Mouse (Mus musculus) bone marrow macrophage, adult 2 months (primary cell): Measurements from ENCODE around the gene Ripk4. TPM values are rescaled to one million over a fixed set of nuclear protein-coding genes. Genes with fewer than 3 reads are reported as not detected.

ENCODE experiments used
- H3K27ac ChIP-seq: 2 replicates; pipeline ENCODE4 v1.5.1; 2012; ENCODE audit warnings: low read depth, low read length; ENCODE audit not compliant: insufficient read depth
- H3K4me1 ChIP-seq: 2 replicates; pipeline ENCODE4 v1.6.1; 2012; ENCODE audit warnings: low read length; ENCODE audit not compliant: control insufficient read depth, insufficient read depth
- H3K4me3 ChIP-seq: 2 replicates; pipeline ENCODE4 v1.5.1; 2012; ENCODE audit warnings: mild to moderate bottlenecking, low read length, moderate library complexity; ENCODE audit not compliant: insufficient read depth
- CTCF ChIP-seq: IDR thresholded peaks from 2 replicates; pipeline ENCODE4 v1.5.1; 2012; ENCODE audit warnings: low read depth, mild to moderate bottlenecking, low read length, moderate library complexity
- POLR2A ChIP-seq: IDR thresholded peaks from 2 replicates; pipeline ENCODE4 v1.6.1; 2012; ENCODE audit warnings: mild to moderate bottlenecking, low read depth, low read length, borderline replicate concordance
- polyA plus RNA-seq: library from polyadenylated mRNA; stranded (reverse); fragments of >200 nt; gene quantifications from 2 replicates; pipeline ENCODE4 v1.2.4, GENCODE M21; 2012; ENCODE audit not compliant: missing spikeins, insufficient read depth, insufficient read length

Ripk4 gene
- polyA plus RNA-seq, 1 experiment = not detected

DNA sequence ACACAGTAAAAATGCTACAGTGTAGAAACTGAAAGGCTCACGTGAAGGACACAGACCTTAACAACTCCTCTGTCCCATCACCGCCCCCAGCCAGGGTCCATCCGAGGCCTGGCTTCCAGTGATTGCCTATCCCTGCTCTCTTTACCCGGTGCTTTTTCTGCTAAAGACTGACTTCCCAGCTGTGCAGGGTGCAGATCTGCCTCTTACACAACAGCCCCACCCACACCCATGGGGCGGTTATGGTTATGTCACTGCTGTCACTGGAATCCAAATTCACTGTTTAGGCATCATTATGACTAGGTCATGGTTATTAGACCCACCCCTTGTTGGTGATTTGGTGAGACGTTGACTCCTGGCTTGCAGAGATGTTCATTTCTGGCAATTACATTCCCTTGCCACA, 25.6 kb downstream of the Ripk4 start:
- Histone ChIP-seq H3K4me3 (no peak overlapping the region), H3K27ac (no peak overlapping the region), H3K4me1 (no peaks in the 10 kb centered on the region)
- no peak for TF ChIP-seq CTCF
- no peak for TF ChIP-seq POLR2A

DNA sequence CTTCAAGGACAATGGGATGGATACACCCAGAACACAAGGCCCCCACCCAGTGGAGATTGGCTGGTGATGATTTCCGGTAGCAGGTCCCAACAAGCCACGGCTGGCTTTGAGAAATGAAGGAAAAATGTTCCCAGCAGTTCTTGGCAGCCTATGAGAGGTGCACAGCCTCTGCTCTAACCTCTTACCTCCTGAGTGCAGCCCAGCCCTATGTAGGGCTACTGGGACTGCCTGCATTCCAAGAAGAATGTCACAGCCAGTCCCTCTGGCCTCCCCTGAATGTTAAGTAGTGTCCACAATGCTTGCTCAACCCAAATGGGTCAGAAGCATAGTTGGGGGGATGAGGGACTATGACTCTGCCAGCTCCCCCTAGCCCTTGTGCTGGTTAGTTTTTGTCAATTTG, 27.0 kb downstream of the Ripk4 start:
- no peak overlapping the region for H3K27ac ChIP-seq
- no peak for TF ChIP-seq CTCF
- TF ChIP-seq POLR2A = no peak

DNA sequence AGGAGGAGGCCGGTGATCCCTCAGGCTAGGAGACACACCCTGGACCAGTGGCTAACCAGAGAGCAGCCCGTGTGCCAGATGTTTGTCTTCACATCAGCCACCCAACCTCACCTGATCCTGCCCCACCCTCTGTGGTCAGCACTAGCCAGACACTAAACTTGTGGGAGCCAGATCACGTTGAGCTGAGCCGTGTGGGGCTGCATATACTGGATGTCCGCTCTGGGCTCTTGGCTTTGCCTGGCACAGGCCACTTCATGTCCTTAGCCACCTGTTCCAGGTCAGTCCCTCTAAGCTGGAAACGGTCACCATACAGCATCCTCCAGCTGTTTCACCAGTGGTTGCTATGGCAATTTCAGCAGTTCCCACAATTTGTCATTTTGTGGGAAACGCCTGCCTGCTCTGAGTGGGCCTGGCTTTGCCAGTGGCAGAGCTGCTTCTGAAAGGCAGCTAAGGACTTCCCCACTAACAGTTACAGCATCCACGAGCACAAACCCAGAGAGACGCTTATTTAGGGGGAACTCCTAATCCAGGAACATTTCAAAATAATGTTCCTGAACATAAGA, 28.7 kb downstream of the Ripk4 start:
- H3K4me3 ChIP-seq = no peak overlapping the region
- H3K4me1 ChIP-seq = no peaks in the 10 kb centered on the region
- no peak for TF ChIP-seq CTCF
- no peak for TF ChIP-seq POLR2A
- no peak overlapping the region for H3K27ac ChIP-seq

More for the DNA sequence above, 27.0 kb downstream of the Ripk4 start:
- Histone ChIP-seq H3K4me3 (no peak overlapping the region), H3K4me1 (no peaks in the 10 kb centered on the region)

DNA sequence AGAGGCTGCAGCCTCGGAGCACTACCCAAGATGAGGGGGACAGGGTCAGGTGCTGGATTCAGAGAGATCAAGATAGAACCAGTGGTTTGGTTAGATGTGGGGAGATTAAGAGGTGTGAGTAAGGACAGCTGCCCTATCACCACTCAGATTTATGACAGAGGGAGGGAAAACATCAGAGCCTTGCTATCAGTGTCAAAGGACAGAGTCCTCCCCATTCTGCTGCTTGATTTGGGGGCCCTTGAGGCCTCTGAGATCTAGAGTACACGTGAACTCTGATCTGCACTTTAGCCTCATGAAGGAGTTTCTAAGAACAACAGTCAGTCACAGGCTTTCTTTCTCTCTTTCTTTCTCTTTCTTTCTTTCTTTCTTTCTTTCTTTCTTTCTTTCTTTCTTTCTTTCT, 30.0 kb downstream of the Ripk4 start:
- TF ChIP-seq CTCF = no peak
- TF ChIP-seq POLR2A = no peak

DNA sequence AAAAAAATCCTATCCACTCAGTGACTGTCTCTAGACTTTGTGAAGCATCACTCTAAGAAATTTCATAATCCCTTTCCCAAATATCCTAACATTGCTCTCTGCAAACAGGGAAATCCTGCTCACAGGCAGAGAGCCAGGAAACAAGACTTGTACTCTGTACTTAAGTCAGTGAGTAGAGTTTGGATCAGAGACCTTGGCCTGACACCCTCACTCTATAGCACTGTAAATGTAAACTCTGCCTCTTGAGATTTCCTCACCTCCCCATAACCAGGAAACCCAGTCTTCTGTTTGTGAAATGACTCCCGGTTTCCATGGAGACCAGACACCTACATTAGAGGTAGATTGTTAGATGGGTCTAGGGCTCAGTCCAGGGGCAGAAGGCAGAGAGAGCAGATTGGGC, 33.3 kb downstream of the Ripk4 start:
- Histone ChIP-seq H3K4me3 (no peak overlapping the region), H3K4me1 (no peaks in the 10 kb centered on the region), H3K27ac (no peak overlapping the region)
- no peak for TF ChIP-seq CTCF
- TF ChIP-seq POLR2A = no peak

More for the DNA sequence above, 30.0 kb downstream of the Ripk4 start:
- Histone ChIP-seq H3K4me1 (no peaks in the 10 kb centered on the region), H3K27ac (no peak overlapping the region), H3K4me3 (no peak overlapping the region)

DNA sequence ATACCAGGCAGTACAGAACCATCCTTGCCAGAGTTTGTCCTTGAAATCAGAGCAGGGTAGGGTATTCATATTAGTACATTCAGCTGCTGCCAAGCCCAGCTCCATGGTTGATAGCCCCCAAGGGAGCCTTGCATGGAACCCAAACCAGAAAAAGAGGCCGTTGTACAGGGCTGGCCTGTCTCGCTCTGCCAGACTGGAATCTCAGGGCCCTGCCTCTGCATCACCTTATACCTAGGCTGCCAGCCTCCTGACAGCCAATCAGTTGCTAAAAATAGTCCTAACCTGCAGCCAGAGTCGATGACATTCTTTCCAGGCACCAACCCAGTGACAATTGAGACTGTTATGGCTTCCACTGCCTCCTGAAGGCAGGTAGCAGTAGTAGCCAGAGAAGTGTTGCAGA, 37.2 kb downstream of the Ripk4 start:
- Histone ChIP-seq H3K27ac (no peak overlapping the region), H3K4me3 (no peak overlapping the region)
- TF ChIP-seq CTCF (no peak), POLR2A (no peak)

DNA sequence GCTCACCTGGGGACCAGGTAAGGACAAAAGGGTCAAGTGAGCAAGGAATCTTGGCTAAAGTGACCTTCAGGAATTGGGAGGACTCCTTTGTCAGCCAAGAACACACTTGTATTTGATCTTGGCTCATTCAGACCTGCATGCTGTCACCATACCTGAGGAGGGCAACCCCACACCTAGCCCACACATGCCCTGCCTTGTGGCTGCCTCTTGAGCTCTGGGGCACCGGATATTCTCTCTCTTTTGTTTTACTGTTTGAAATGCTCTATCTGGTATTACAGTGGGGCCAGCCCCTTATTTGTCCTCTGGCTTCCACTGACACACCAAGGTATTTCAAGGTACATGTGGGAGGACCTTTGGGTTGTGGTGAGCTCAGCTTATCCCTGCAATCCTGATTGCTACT, 43.5 kb downstream of the Ripk4 start:
- Histone ChIP-seq H3K4me1 (no peaks in the 10 kb centered on the region), H3K27ac (no peak overlapping the region), H3K4me3 (no peak overlapping the region)
- TF ChIP-seq CTCF (no peak), POLR2A (no peak)

More for the DNA sequence above, 37.2 kb downstream of the Ripk4 start:
- H3K4me1 ChIP-seq = no peaks in the 10 kb centered on the region

DNA sequence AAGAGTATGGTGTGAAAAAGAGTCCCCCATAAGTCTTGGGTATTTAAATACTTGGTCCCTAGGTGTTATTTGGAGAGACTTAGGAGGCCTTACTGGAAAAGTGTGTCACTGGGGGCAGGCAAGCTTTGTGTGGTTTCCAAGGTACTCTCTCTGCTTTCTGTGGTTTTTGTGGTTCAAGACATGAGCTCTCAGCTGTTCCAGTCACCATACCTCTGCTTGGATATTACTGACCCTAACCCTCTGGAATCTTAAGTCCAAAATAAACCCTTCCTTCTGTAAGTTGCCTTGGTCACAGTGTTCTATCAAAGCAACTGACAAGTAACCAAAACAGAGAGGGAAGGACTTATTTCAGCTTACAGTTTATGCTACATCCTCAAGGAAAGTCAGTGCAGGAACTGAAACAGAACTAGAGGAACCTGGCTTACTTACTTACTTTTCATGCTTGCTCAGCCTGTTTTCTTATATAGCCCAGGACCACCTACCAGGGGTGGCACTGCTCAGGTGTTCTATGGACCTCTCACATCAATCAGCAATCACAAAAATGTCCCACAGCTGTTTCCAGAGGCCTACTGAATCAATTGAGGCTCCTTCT, 44.1 kb downstream of the Ripk4 start:
- Histone ChIP-seq H3K27ac (no peak overlapping the region), H3K4me1 (no peaks in the 10 kb centered on the region), H3K4me3 (no peak overlapping the region)
- TF ChIP-seq CTCF (no peak), POLR2A (no peak)

DNA sequence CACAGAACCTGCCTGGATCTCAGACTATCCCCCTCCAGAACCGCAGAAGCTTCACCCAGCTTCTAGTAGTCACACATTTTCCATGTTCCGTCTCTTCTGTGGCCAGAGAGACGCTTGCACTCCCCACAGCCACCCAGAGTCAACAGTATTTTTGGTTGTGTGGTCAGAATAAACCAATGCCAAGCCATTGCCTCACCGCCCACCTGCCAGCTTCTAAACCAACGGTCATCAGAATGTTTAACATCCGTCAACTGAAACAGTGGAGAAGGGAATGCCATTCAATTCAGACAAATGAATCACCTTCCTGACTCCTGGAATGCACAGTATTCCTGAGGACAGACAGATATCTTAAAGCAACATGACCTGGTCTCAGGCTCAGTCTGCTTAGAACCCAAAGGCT, 47.0 kb downstream of the Ripk4 start:
- TF ChIP-seq CTCF (no peak), POLR2A (no peak)
- no peaks in the 10 kb centered on the region for H3K4me1 ChIP-seq
- H3K27ac ChIP-seq = no peak overlapping the region
- no peak overlapping the region for H3K4me3 ChIP-seq

DNA sequence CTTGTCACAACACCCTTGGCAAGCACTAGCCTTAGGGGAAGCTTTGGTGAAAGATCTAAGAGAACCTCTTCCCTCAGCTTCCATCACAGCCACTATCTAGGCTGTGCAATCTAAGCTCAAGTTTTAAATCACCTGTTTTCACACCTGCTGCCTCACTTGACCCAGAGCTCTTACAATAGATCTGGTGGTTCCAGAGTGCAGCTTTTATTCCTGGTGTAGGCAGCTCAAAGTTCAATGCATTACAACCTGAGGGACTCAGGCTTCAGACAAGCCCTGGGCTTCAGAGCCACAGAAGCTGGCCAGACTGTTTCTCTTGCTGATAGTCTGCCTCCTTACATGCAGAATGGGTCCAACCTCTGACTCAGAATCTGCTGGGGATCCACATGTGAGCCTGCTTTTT, 51.5 kb downstream of the Ripk4 start:
- Histone ChIP-seq H3K4me1 (no peaks in the 10 kb centered on the region), H3K4me3 (no peak overlapping the region), H3K27ac (no peak overlapping the region)
- TF ChIP-seq POLR2A (no peak), CTCF (no peak)

DNA sequence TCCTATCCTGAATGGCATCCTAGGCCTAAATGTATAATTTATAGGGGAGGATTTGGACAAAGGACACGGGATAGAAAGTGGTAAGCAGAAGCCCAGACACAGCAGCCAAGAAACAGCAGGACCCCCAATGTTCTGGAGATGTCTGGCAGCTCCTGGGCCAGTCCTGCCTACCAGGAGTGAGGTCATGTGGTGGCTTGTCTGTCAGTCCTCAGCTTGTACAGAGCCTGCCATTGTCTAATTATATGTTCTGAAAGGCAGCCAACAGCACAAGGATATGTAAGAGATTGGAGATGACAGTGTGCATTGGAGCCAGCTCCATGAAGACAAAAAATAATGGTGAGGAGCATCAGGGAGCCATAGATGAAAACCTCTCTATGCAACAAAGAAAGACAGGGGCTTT, 61.7 kb downstream of the Ripk4 start:
- H3K27ac ChIP-seq = no peak overlapping the region
- H3K4me3 ChIP-seq = no peak overlapping the region
- TF ChIP-seq CTCF (no peak), POLR2A (no peak)
- no peaks in the 10 kb centered on the region for H3K4me1 ChIP-seq
